Mouse (Mus musculus): Measurements from ENCODE around the gene Cdiptos. TPM values are rescaled to one million over a fixed set of nuclear protein-coding genes. Genes with fewer than 3 reads are reported as not detected.

The Cdiptos gene
- polyA plus RNA-seq, 1 experiment, result 1.0 TPM

DNA sequence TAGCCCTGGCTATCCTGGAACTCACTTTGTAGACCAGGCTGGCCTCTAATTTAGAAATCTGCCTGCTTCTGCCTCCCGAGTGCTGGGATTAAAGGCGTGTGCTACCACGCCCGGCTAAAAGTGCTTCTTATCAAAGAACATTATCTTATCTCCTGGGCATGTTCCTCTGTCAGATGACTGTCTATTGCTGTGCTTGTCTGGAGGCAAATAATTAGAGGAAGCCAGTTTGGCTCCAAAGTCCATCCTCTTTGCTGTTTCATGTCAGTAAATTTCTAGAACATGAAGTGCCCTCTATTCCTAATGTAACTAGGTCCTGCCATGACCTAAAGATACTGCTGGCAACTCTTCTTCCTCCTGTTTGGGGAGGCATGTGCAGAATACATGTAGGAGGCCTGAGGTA lies 6.2 kb upstream of the Cdiptos start:
- no peak for DNase-seq
- WGBS, result 90% methylated on average over 4 of the region's 4 CpGs
- no peaks in the 10 kb centered on the region for H3K27me3 ChIP-seq (ENCODE audit: control insufficient read depth, insufficient read depth, low read length)
- H3K36me3 ChIP-seq (ENCODE audit: control insufficient read depth, insufficient read depth, low read length), result peaks cover 23% of the 10 kb centered on the region
- no peak overlapping the region for H3K4me3 ChIP-seq (ENCODE audit: control insufficient read depth, insufficient read depth, low read length)
- peaks cover 16% of the 10 kb centered on the region for H3K4me1 ChIP-seq (replicated peaks; ENCODE audit: control insufficient read depth, insufficient read depth, low read length)
- TF ChIP-seq CTCF (IDR thresholded peaks at IDR 0.05; ENCODE audit: borderline replicate concordance, control insufficient read depth, extremely low read depth, insufficient read depth, low read length, poor library complexity) (no peak), POLR2A (IDR thresholded peaks at IDR 0.05; ENCODE audit: control insufficient read depth, extremely low read depth, insufficient read depth, low read length, poor library complexity) (no peak)
- H3K27ac ChIP-seq (ENCODE audit: control insufficient read depth, insufficient read depth, low read length), result no peak overlapping the region

DNA sequence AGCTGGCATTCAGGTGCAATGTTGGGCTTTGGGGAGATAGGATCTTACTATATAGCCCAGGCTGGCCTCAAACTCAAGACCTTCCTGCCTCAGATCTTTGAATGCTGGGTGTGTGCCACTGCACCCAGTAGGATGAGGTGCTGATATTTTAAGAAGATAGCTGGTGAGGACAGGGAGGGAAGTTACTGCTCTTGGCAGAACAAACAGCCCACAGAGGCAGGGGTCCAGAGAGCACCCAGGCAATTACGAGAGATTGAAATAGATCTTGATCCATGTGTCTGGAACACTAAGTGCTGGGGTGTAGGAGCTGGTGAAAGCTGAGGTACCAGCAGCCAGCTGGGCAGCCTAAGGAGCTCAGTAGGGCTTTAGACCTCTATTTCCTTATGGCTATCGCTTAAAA lies 5.7 kb upstream of the Cdiptos start:
- Histone ChIP-seq H3K27me3 (ENCODE audit: control insufficient read depth, insufficient read depth, low read length) (no peaks in the 10 kb centered on the region), H3K4me1 (replicated peaks; ENCODE audit: control insufficient read depth, insufficient read depth, low read length) (peaks cover 20% of the 10 kb centered on the region), H3K27ac (ENCODE audit: control insufficient read depth, insufficient read depth, low read length) (no peak overlapping the region), H3K4me3 (ENCODE audit: control insufficient read depth, insufficient read depth, low read length) (no peak overlapping the region), H3K36me3 (ENCODE audit: control insufficient read depth, insufficient read depth, low read length) (peaks cover 23% of the 10 kb centered on the region)
- WGBS, result 98% methylated on average over 2 of the region's 2 CpGs
- no peak for DNase-seq
- no peak for TF ChIP-seq CTCF (IDR thresholded peaks at IDR 0.05; ENCODE audit: borderline replicate concordance, control insufficient read depth, extremely low read depth, insufficient read depth, low read length, poor library complexity)
- no peak for TF ChIP-seq POLR2A (IDR thresholded peaks at IDR 0.05; ENCODE audit: control insufficient read depth, extremely low read depth, insufficient read depth, low read length, poor library complexity)

DNA sequence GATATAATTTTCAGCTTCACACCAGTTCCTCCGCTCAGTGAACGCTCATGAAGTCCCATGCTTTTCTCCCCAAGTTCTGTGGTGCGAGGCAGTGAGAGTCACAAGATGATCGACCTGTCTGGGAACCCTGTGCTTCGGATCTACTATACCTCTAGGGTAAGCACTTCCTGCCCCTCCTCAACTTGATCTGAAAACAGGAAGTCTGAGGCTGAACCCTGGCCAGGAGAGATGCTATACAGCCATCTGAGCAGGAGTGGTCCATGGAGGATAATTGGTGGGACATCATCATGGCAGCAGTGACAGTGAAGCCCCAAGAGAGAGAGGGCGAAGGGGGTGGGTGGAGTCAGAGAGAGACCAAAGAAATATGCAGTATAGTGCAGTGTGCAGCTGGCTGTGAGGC lies 2.9 kb upstream of the Cdiptos start:
- Histone ChIP-seq H3K4me1 (replicated peaks; ENCODE audit: control insufficient read depth, insufficient read depth, low read length) (peaks cover 22% of the 10 kb centered on the region), H3K27ac (ENCODE audit: control insufficient read depth, insufficient read depth, low read length) (peak overlapping the region; percentile 46; the same call in 1 of the 2 replicates), H3K27me3 (ENCODE audit: control insufficient read depth, insufficient read depth, low read length) (no peaks in the 10 kb centered on the region), H3K4me3 (ENCODE audit: control insufficient read depth, insufficient read depth, low read length) (no peak overlapping the region), H3K36me3 (ENCODE audit: control insufficient read depth, insufficient read depth, low read length) (peaks cover 23% of the 10 kb centered on the region)
- WGBS, result 77% methylated on average over 6 of the region's 6 CpGs
- DNase-seq, result peak; percentile 22
- TF ChIP-seq POLR2A (IDR thresholded peaks at IDR 0.05; ENCODE audit: control insufficient read depth, extremely low read depth, insufficient read depth, low read length, poor library complexity), result no peak
- TF ChIP-seq CTCF (IDR thresholded peaks at IDR 0.05; ENCODE audit: borderline replicate concordance, control insufficient read depth, extremely low read depth, insufficient read depth, low read length, poor library complexity), result no peak

DNA sequence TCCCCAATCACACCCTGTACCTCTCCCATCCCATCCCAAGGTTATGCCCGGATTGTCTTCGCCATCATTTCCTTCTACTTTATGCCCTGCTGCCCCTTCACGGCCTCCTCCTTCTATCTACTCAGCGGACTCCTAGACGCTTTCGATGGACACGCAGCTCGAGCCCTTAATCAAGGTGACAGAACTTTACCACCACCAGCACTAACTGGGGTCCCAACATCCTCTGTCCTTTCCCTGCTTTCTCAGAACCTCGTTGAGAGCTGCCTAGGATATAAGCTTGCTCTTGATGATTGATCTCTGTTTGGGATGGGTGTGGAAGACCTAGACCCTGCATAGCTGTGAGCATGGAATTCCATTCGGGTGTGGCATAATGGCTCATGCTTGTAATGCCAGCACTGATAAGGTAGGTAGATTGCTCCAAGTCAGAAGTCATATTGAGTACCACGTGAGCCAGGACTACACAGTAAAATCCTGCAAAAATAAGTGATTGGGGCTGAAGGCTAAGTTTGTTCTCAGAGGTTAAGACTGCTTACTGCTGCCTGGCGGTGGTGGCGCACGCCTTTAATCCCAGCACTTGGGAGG lies 1.1 kb upstream of the Cdiptos start:
- H3K4me3 ChIP-seq (ENCODE audit: control insufficient read depth, insufficient read depth, low read length), result peak overlapping the region; percentile 99
- no peaks in the 10 kb centered on the region for H3K27me3 ChIP-seq (ENCODE audit: control insufficient read depth, insufficient read depth, low read length)
- no peak for DNase-seq
- peak overlapping the region; percentile 83; the same call in 1 of the 2 replicates for H3K27ac ChIP-seq (ENCODE audit: control insufficient read depth, insufficient read depth, low read length)
- TF ChIP-seq CTCF (IDR thresholded peaks at IDR 0.05; ENCODE audit: borderline replicate concordance, control insufficient read depth, extremely low read depth, insufficient read depth, low read length, poor library complexity) (no peak), POLR2A (IDR thresholded peaks at IDR 0.05; ENCODE audit: control insufficient read depth, extremely low read depth, insufficient read depth, low read length, poor library complexity) (no peak)
- H3K4me1 ChIP-seq (replicated peaks; ENCODE audit: control insufficient read depth, insufficient read depth, low read length), result peaks cover 22% of the 10 kb centered on the region
- WGBS, result 29% methylated on average over 14 of the region's 14 CpGs
- peaks cover 23% of the 10 kb centered on the region for H3K36me3 ChIP-seq (ENCODE audit: control insufficient read depth, insufficient read depth, low read length)

DNA sequence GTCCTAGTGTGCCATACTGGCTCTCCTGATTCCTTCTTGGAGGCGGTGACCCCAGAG lies 177 bp downstream of the Cdiptos start, which contains the start of gene Cdipt:
Gene Cdipt (plus strand): TSS at position 22 of the 57 bp plus-strand sequence.
- 6% methylated on average over 1 of the region's 1 CpGs for WGBS
- TF ChIP-seq POLR2A (IDR thresholded peaks at IDR 0.05; ENCODE audit: control insufficient read depth, extremely low read depth, insufficient read depth, low read length, poor library complexity) (no peak), CTCF (IDR thresholded peaks at IDR 0.05; ENCODE audit: borderline replicate concordance, control insufficient read depth, extremely low read depth, insufficient read depth, low read length, poor library complexity) (no peak)
- Histone ChIP-seq H3K27me3 (ENCODE audit: control insufficient read depth, insufficient read depth, low read length) (no peaks in the 10 kb centered on the region), H3K4me1 (replicated peaks; ENCODE audit: control insufficient read depth, insufficient read depth, low read length) (peaks cover 22% of the 10 kb centered on the region), H3K4me3 (ENCODE audit: control insufficient read depth, insufficient read depth, low read length) (peak within 1 kb of the TSS; percentile 99), H3K27ac (ENCODE audit: control insufficient read depth, insufficient read depth, low read length) (peak within 1 kb of the TSS; percentile 83), H3K36me3 (ENCODE audit: control insufficient read depth, insufficient read depth, low read length) (peaks cover 23% of the 10 kb centered on the region)
- DNase-seq, result no peak

DNA sequence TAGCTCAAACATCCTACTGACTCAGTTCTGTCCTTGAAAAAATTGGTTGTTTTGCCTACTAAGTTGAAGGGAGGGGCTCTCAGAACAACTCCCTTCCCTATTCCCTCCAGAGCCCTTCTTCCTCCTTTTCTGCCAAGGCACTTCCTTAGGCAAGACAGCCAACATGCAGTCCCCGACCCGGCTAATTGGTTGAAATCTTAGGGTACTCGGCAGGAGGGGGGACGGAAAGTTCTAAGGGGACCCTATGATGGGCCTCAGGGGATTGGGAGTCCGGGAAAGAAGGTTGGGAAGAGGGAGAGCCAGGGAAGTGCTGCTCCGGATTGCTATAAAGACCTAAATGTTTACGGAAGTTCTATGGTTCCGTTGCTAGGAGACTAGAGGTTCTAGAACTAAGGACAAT lies 405 bp downstream of the Cdiptos start:
- TF ChIP-seq CTCF (IDR thresholded peaks at IDR 0.05; ENCODE audit: borderline replicate concordance, control insufficient read depth, extremely low read depth, insufficient read depth, low read length, poor library complexity) (no peak), POLR2A (IDR thresholded peaks at IDR 0.05; ENCODE audit: control insufficient read depth, extremely low read depth, insufficient read depth, low read length, poor library complexity) (0 out of 2 replicates have a peak, but pooled peaks have one; percentile 9)
- 5% methylated on average over 8 of the region's 8 CpGs for WGBS
- Histone ChIP-seq H3K4me3 (ENCODE audit: control insufficient read depth, insufficient read depth, low read length) (no peak overlapping the region), H3K36me3 (ENCODE audit: control insufficient read depth, insufficient read depth, low read length) (peaks cover 23% of the 10 kb centered on the region), H3K27ac (ENCODE audit: control insufficient read depth, insufficient read depth, low read length) (no peak overlapping the region), H3K4me1 (replicated peaks; ENCODE audit: control insufficient read depth, insufficient read depth, low read length) (peaks cover 22% of the 10 kb centered on the region), H3K27me3 (ENCODE audit: control insufficient read depth, insufficient read depth, low read length) (no peaks in the 10 kb centered on the region)
- DNase-seq, result no peak

DNA sequence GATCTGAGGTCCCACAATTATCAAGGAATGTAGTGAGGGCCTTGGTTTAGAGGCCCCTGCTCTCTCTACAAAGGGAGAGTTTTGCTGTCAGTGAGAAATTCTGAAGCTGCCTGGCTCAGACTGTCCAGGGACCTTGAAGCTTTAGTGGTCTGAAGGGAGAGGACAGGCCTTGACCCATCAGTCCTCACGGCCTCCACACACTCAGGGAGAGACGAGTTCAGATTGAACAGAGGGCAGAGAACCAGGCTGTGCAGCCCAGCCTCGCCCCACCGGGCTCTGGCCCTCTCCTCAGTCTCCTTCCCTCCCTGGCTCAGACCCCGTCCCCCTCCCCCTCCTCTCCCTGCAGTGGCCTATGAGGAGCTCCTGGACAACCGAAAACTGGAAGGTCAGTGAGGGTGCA lies 8.5 kb downstream of the Cdiptos start:
- H3K27ac ChIP-seq (ENCODE audit: control insufficient read depth, insufficient read depth, low read length), result no peak overlapping the region
- 91% methylated on average over 6 of the region's 6 CpGs for WGBS
- DNase-seq, result no peak
- H3K4me3 ChIP-seq (ENCODE audit: control insufficient read depth, insufficient read depth, low read length), result no peak overlapping the region
- no peaks in the 10 kb centered on the region for H3K36me3 ChIP-seq (ENCODE audit: control insufficient read depth, insufficient read depth, low read length)
- H3K27me3 ChIP-seq (ENCODE audit: control insufficient read depth, insufficient read depth, low read length), result no peaks in the 10 kb centered on the region
- H3K4me1 ChIP-seq (replicated peaks; ENCODE audit: control insufficient read depth, insufficient read depth, low read length), result no peaks in the 10 kb centered on the region
- TF ChIP-seq POLR2A (IDR thresholded peaks at IDR 0.05; ENCODE audit: control insufficient read depth, extremely low read depth, insufficient read depth, low read length, poor library complexity) (no peak), CTCF (IDR thresholded peaks at IDR 0.05; ENCODE audit: borderline replicate concordance, control insufficient read depth, extremely low read depth, insufficient read depth, low read length, poor library complexity) (no peak)

Measured in thymus, adult 2 months (tissue).